Mouse (Mus musculus) intestine, embryonic 16.5 days (tissue): ENCODE results near the gene Ucn3. TPM values are rescaled to one million over a fixed set of nuclear protein-coding genes. Genes with fewer than 3 reads are reported as not detected.
"Not testable (repeated sequence)": the region's sequence is repeated elsewhere in the genome, so short reads cannot be mapped to it uniquely, and the experiment has no call there.

Source experiments
- ATAC-seq: fragments of 200-750 bp; cut with Nextera tagmentation; 2 replicates; pipeline ENCODE4 v1.8.0; 2017; ENCODE audit warnings: moderate TSS enrichment, moderate library complexity
- H3K27ac ChIP-seq: fragments of 300-500 bp; sonication (generic); 2 replicates; pipeline ENCODE4 v1.5.1; 2014; ENCODE audit warnings: mild to moderate bottlenecking, low read length
- H3K27me3 ChIP-seq: fragments of 300-500 bp; sonication (generic); replicated peaks from 2 replicates; pipeline ENCODE4 v1.6.1; 2014; ENCODE audit warnings: low read length, control low read depth, mixed read lengths; ENCODE audit not compliant: control insufficient read depth, insufficient read depth
- H3K36me3 ChIP-seq: fragments of 300-500 bp; sonication (generic); 2 replicates; pipeline ENCODE4 v1.6.1; 2014; ENCODE audit warnings: low read length, control low read depth; ENCODE audit not compliant: control insufficient read depth, insufficient read depth
- H3K4me1 ChIP-seq: fragments of 300-500 bp; sonication (generic); 2 replicates; pipeline ENCODE4 v1.6.1; 2014; ENCODE audit warnings: low read length, control low read depth, mixed read lengths; ENCODE audit not compliant: control insufficient read depth, insufficient read depth
- H3K4me2 ChIP-seq: fragments of 300-500 bp; sonication (generic); 2 replicates; pipeline ENCODE4 v1.6.1; 2014; ENCODE audit warnings: low read depth, low read length, control low read depth
- H3K4me3 ChIP-seq: fragments of 300-500 bp; sonication (generic); 2 replicates; pipeline ENCODE4 v1.5.1; 2014; ENCODE audit warnings: mild to moderate bottlenecking, low read length
- H3K9ac ChIP-seq: fragments of 300-500 bp; sonication (generic); 2 replicates; pipeline ENCODE4 v1.6.1; 2014; ENCODE audit warnings: low read depth, low read length
- H3K9me3 ChIP-seq: fragments of 300-500 bp; sonication (generic); 2 replicates; pipeline ENCODE4 v1.6.1; 2016; ENCODE audit warnings: low read length, control low read depth; ENCODE audit not compliant: control insufficient read depth
- WGBS: fragments of 180-500 bp; shearing (Covaris S2); extraction: QIAGEN DNeasy Blood & Tissue Kit; methylation state at CpG from one replicate; pipeline ENCODE4 v1.1.7; 2014; 5-methylcytosine and 5-hydroxymethylcytosine counted together
- polyA plus RNA-seq: library from polyadenylated mRNA; unstranded; fragments of >200 nt; fragmentation: Nextera tagmentation; extraction: Ambion mirVana; gene quantifications from 2 replicates; pipeline ENCODE4 v1.2.1, GENCODE M21; 2015

Gene Ucn3
- polyA plus RNA-seq, 1 experiment from 2014 or later = 0.66 TPM

DNA sequence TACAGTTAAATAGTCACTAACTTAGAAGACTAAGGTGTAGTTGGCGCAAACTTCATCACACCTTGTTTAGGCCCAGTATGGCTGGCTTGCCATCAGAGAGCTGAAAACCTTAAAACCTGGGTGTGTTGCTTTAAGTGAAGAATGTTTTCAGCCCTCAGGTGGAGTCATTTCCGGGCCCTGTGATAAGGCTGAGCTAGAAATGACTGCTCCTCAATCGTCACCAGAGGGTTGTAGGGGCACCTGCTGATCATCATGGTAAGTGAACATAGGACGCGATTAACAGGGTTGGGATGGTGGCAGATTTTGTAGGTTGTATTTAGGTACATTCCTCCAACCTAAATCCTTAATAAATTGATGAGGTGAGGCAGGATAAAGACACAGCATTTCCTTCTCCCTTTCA lies 20.7 kb downstream of the Ucn3 start:
- ATAC-seq = peak; percentile 62
- no peak overlapping the region for H3K4me2 ChIP-seq
- no peaks in the 10 kb centered on the region for H3K27me3 ChIP-seq
- H3K4me1 ChIP-seq = no peaks in the 10 kb centered on the region
- H3K27ac ChIP-seq = peak overlapping the region; percentile 76; the same call in 1 of the 2 replicates
- H3K36me3 ChIP-seq = no peaks in the 10 kb centered on the region
- H3K9ac ChIP-seq = no peak overlapping the region
- no peaks in the 10 kb centered on the region for H3K9me3 ChIP-seq
- WGBS = 66% methylated on average over 5 of the region's 5 CpGs
- H3K4me3 ChIP-seq = peak overlapping the region; percentile 42

DNA sequence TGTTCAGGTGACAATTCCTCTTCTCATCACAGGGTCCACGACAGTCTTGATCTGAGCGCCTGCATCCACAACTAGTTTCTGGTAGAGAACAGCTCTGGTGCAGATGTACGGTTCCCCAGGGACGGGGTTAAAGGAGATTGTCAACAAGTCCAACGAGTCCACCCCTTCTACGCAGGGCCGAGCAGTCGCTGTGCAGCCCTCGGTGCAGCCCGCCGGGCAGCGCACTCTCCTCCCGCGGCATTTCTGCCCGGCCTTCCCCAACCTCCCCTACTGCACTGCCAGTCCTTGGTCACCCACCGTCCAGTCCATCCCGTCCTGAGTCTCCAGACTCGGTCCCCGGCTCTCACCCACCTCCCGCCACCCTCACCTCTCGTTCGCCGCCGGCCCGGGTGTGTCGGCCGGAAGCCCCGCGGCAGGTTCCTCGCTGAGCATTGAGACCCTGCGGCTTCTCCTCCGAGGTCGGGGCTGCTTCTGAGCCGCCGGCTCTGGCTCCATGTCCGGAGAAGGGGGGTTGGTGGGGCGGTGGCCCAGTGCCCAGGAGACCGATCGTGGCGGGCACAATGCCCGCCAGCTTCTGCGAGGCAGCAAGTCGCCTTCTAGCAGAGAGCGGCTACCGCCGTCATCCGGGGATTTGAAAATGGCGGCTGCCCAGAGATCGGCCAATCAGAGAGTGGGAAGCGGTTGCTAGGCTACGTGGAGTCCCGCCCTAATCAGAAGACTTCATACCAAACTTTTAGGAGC lies 27.4 kb downstream of the Ucn3 start, which contains the start of the genes Net1 and Tubal3:
Gene Net1, minus strand, starts transcription at position 650 of the 741 bp plus-strand sequence.
Gene Tubal3, plus strand, starts transcription at position 704 of the 741 bp plus-strand sequence.
- under 1% methylated on average over 52 of the region's 52 CpGs for WGBS
- peak; percentile 98 for ATAC-seq

DNA sequence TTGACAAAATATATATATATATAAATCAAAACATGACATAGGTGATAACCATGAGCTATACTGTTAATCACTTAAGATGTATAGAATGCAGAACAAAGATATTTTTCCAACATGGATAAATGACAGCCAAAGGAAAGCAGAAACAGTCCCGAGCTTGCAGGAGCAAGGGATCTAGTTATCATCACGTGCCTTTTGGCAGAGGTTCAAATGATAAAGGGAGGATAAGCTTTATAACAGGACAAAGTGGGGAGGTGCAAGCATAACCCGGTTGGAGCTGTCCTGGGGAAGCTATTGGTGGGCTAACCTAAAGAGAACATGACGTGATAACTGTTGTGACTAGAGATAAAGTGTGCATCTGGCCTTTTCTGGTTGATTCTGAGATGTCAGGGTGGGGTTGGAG lies 31.6 kb downstream of the Ucn3 start:
- Histone ChIP-seq H3K4me3 (no peak overlapping the region), H3K9ac (no peak overlapping the region), H3K27ac (no peak overlapping the region), H3K4me2 (no peak overlapping the region), H3K9me3 (no peaks in the 10 kb centered on the region), H3K27me3 (no peaks in the 10 kb centered on the region), H3K36me3 (no peaks in the 10 kb centered on the region), H3K4me1 (0 out of 2 replicates have a peak, but pooled peaks cover 2% of the 10 kb centered on the region)
- ATAC-seq = no peak
- 67% methylated on average over 4 of the region's 4 CpGs for WGBS

More for the DNA sequence above, 27.4 kb downstream of the Ucn3 start, which contains the start of the genes Net1 and Tubal3:
- Histone ChIP-seq H3K36me3 (no peaks in the 10 kb centered on the region), H3K9ac (peak within 1 kb of the TSS; percentile 86), H3K4me3 (peak within 1 kb of the TSS; percentile 96), H3K4me2 (peak within 1 kb of the TSS; percentile 73), H3K27ac (peak within 1 kb of the TSS; percentile 68), H3K9me3 (no peaks in the 10 kb centered on the region), H3K27me3 (no peaks in the 10 kb centered on the region), H3K4me1 (0 out of 2 replicates have a peak, but pooled peaks cover 2% of the 10 kb centered on the region)

DNA sequence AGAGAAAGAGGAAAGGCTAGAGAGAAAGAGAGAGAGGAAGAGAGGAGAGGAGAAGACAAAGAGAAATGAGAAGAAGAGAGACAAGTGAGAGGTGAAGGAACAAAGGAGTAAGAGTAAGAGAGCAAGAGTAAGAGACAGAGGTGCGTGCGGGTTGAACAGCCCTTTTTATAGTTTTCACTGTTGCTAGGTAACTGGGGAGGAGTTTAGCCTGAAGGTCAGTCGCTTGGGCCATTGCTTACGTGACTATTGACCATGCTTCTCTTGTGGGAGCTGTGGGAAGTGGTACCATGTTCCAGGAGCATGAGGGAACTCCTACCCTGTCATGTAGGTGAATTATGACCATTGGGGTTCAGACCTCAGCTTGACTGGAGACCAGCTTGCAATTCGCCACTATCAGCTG lies 34.8 kb downstream of the Ucn3 start:
- Histone ChIP-seq H3K27me3 (no peaks in the 10 kb centered on the region), H3K36me3 (no peaks in the 10 kb centered on the region), H3K9ac (no peak overlapping the region), H3K4me1 (no peaks in the 10 kb centered on the region), H3K27ac (no peak overlapping the region), H3K4me2 (no peak overlapping the region), H3K4me3 (no peak overlapping the region), H3K9me3 (no peaks in the 10 kb centered on the region)
- ATAC-seq = no peak
- 79% methylated on average over 5 of the region's 5 CpGs for WGBS

DNA sequence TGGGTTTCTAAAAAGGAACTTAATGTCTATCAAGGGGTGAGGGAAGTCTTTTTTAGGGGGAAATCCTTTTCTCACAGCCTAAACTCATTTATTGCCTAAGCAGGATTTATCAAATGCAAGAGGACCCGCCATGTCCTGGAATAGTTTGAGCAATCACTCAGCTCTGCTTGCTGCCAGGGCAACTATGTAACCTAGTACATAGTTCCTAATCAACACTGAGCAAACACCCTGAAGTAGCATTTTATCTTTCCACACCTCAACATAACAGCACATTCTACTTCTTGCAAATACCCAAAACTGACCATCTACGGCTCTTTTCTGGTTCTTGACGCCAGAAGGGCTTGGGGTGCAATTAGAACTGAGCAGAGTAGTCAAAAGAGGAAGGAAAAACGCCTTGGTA lies 36.9 kb downstream of the Ucn3 start:
- Histone ChIP-seq H3K36me3 (no peaks in the 10 kb centered on the region), H3K27ac (no peak overlapping the region), H3K4me2 (no peak overlapping the region), H3K9ac (no peak overlapping the region), H3K27me3 (no peaks in the 10 kb centered on the region), H3K4me3 (no peak overlapping the region), H3K4me1 (no peaks in the 10 kb centered on the region), H3K9me3 (no peaks in the 10 kb centered on the region)
- peak; percentile 48; the same call in 1 of the 2 replicates for ATAC-seq
- 63% methylated on average over 4 of the region's 4 CpGs for WGBS

DNA sequence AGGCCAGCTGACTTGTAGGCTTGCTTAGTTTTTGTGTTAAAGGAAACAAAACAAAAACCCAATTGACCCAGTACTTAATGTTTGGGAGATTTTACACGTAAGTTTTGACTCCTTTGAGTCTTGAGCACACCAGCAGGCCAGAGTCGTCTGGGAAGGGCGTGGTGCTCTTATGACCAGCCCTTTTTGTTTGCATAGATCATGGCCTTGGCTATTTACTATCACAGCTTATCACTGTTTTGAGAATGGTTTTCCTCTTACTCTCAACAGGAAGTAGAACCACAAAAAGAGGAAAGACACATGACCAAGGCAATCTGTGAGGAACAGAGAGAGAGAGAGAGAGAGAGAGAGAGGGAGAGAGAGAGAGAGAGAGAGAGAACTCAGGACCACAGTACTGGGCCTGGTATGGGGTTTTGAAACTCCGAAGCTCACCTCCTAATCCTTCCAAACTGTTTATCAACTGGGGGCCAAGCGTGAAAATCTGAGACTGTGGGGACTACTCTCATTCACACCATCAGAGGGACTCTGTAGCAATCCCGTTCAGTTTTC lies 37.9 kb downstream of the Ucn3 start:
- Histone ChIP-seq H3K4me3 (no peak overlapping the region), H3K36me3 (no peaks in the 10 kb centered on the region), H3K4me1 (no peaks in the 10 kb centered on the region), H3K27me3 (no peaks in the 10 kb centered on the region), H3K9ac (no peak overlapping the region), H3K9me3 (no peaks in the 10 kb centered on the region), H3K27ac (no peak overlapping the region), H3K4me2 (no peak overlapping the region)
- ATAC-seq = peak; percentile 87
- 65% methylated on average over 6 of the region's 6 CpGs for WGBS

DNA sequence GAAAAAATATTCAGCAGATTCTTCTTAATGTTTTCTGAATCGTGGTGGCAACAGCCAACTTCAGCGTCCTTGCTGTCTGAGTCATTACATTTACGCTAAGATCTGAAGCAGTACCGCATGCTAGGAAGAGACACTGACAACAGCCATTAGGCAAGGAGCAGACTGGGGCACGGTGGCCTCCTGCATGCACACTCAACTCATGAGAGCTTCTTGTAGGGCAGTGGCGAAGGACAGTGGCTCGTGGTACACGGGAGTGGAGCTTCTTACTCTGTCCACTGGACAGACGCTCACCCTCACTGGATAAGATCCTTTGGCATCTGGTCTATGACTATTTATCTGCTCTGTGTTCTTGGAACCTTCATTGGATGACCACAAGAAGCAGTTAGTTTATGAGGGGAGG lies 45.8 kb downstream of the Ucn3 start:
- Histone ChIP-seq H3K36me3 (no peaks in the 10 kb centered on the region), H3K27ac (no peak overlapping the region), H3K9me3 (no peaks in the 10 kb centered on the region), H3K4me3 (no peak overlapping the region), H3K27me3 (no peaks in the 10 kb centered on the region), H3K4me1 (peaks cover 9% of the 10 kb centered on the region; the same call in 1 of the 2 replicates), H3K4me2 (no peak overlapping the region), H3K9ac (no peak overlapping the region)
- no peak for ATAC-seq
- WGBS = 88% methylated on average over 9 of the region's 9 CpGs

DNA sequence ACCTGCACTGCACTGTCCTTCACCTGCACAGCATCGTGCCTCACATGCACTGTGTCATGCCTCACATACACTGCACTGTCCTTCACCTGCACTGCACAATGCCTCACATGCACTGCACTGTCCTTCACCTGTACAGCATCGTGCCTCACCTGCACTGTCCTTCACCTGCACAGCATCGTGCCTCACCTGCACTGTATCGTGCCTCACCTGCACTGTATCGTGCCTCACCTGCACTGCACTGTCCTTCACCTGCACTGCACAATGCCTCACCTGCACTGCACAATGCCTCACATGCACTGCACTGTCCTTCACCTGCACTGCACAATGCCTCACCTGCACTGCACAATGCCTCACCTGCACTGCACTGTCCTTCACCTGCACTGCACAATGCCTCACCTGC lies 46.9 kb downstream of the Ucn3 start:
- H3K4me3 ChIP-seq, H3K9ac ChIP-seq, H3K9me3 ChIP-seq, H3K36me3 ChIP-seq, H3K27ac ChIP-seq, ATAC-seq, H3K4me2 ChIP-seq, H3K27me3 ChIP-seq, H3K4me1 ChIP-seq: not testable (repeated sequence)
- WGBS = 93% methylated on average over 5 of the region's 5 CpGs

DNA sequence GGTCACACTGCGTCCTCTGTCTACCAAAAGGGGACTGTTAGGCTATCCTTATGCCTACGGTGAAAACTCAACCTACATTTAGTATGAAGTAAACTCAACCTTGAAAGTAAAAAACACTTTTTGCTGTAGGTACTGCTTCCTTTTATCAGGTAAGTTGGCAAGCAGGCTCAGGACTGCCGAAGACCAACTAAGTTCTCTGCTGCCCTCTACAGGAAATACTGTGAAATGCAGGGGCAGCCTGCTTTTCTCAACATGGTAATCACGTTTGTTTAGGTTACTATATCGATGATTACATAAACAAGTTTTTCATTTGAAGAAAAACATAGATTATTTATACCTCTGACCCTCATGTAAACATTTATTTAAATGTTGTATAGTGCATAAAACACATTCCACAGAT lies 48.2 kb downstream of the Ucn3 start:
- Histone ChIP-seq H3K27ac (no peak overlapping the region), H3K27me3 (no peaks in the 10 kb centered on the region), H3K9me3 (no peaks in the 10 kb centered on the region), H3K4me1 (peaks cover 9% of the 10 kb centered on the region; the same call in 1 of the 2 replicates), H3K4me3 (no peak overlapping the region), H3K4me2 (no peak overlapping the region), H3K9ac (no peak overlapping the region), H3K36me3 (no peaks in the 10 kb centered on the region)
- WGBS = 27% methylated on average over 5 of the region's 5 CpGs
- no peak for ATAC-seq
